Mouse (Mus musculus) myocyte (in vitro differentiated cells): ENCODE measurements around the gene Kidins220. TPM values are rescaled to one million over a fixed set of nuclear protein-coding genes. Genes with fewer than 3 reads are reported as not detected.

ENCODE experiments used
- H3K27me3 ChIP-seq: one replicate; pipeline ENCODE4 v1.6.1; 2011; ENCODE audit not compliant: control insufficient read depth, insufficient read depth, insufficient read length
- H3K36me3 ChIP-seq: one replicate; pipeline ENCODE4 v1.6.1; 2011; ENCODE audit not compliant: control insufficient read depth, insufficient read depth
- H3K4me2 ChIP-seq: one replicate; pipeline ENCODE4 v1.6.1; 2011; ENCODE audit warnings: low read depth, control low read depth
- H3K4me3 ChIP-seq: one replicate; pipeline ENCODE4 v1.5.1; 2011; ENCODE audit warnings: mild to moderate bottlenecking, control low read depth, moderate library complexity
- H3K79me2 ChIP-seq: one replicate; pipeline ENCODE4 v1.6.1; 2011; ENCODE audit not compliant: control insufficient read depth, insufficient read depth
- H3ac ChIP-seq: one replicate; pipeline ENCODE4 v1.6.1; 2011; ENCODE audit not compliant: control insufficient read depth, insufficient read length
- CEBPB ChIP-seq: IDR thresholded peaks from 2 replicates; pipeline ENCODE4 v1.6.1; 2011; ENCODE audit warnings: mild to moderate bottlenecking, moderate library complexity; ENCODE audit not compliant: poor library complexity, insufficient read depth, severe bottlenecking
- E2F4 ChIP-seq: IDR thresholded peaks from one replicate; pipeline ENCODE4 v1.6.1; 2011; ENCODE audit warnings: mild to moderate bottlenecking, control low read depth, moderate library complexity; ENCODE audit not compliant: insufficient read depth
- MAX ChIP-seq: IDR thresholded peaks from one replicate; pipeline ENCODE4 v1.6.1; 2011; ENCODE audit warnings: low read depth, mild to moderate bottlenecking, control low read depth
- MYOD1 ChIP-seq, 3 experiments: IDR thresholded peaks; one replicate each; pipeline ENCODE4 v1.6.1; 2011; ENCODE audit warnings: control low read depth in 2 of 3, low read depth in 2 of 3, mild to moderate bottlenecking in 2 of 3, moderate library complexity in 1 of 3; ENCODE audit not compliant: insufficient read length in 2 of 3, control insufficient read depth in 1 of 3
- MYOG ChIP-seq, 3 experiments: IDR thresholded peaks; one replicate each; pipeline ENCODE4 v1.6.1; 2011; ENCODE audit warnings: control low read depth in 2 of 3, low read depth in 2 of 3, mild to moderate bottlenecking in 2 of 3; ENCODE audit not compliant: insufficient read length in 2 of 3, control insufficient read depth in 1 of 3, insufficient read depth in 1 of 3
- POLR2A ChIP-seq: IDR thresholded peaks from one replicate; pipeline ENCODE4 v1.6.1; 2011; ENCODE audit warnings: low read depth, mild to moderate bottlenecking, control low read depth, moderate library complexity; ENCODE audit not compliant: insufficient read length
- POLR2AphosphoS2 ChIP-seq: IDR thresholded peaks from one replicate; pipeline ENCODE4 v1.6.1; 2011; ENCODE audit warnings: low read depth, control low read depth; ENCODE audit not compliant: insufficient read length
- REST ChIP-seq: IDR thresholded peaks from one replicate; pipeline ENCODE4 v1.6.1; 2011; ENCODE audit warnings: mild to moderate bottlenecking, control low read depth, moderate library complexity; ENCODE audit not compliant: insufficient read depth, insufficient read length
- SRF ChIP-seq: IDR thresholded peaks from one replicate; pipeline ENCODE4 v1.6.1; 2011; ENCODE audit warnings: low read depth; ENCODE audit not compliant: control insufficient read depth, insufficient read length
- TCF12 ChIP-seq: IDR thresholded peaks from one replicate; pipeline ENCODE4 v1.6.1; 2011; ENCODE audit warnings: mild to moderate bottlenecking, control low read depth; ENCODE audit not compliant: poor library complexity, insufficient read depth, severe bottlenecking
- TCF3 ChIP-seq: IDR thresholded peaks from one replicate; pipeline ENCODE4 v1.6.1; 2011; ENCODE audit warnings: low read depth, control low read depth; ENCODE audit not compliant: insufficient read length
- USF1 ChIP-seq: IDR thresholded peaks from one replicate; pipeline ENCODE4 v1.6.1; 2011; ENCODE audit warnings: low read depth, mild to moderate bottlenecking, control low read depth, moderate library complexity
- polyA plus RNA-seq: library from polyadenylated mRNA; unstranded; fragments of >200 nt; fragmentation: generic; extraction: Trizol; gene quantifications from one replicate; pipeline ENCODE4 v1.2.1, GENCODE M21; 2012; ENCODE audit warnings: missing spikeins

The Kidins220 gene
- polyA plus RNA-seq, 1 experiment: 33.3 TPM

GRCm38 (mm10) chr12:24930760-24931159 is 44.0 kb upstream of the Kidins220 start:
- H3ac ChIP-seq: no peak overlapping the region
- no peak overlapping the region for H3K4me2 ChIP-seq
- H3K79me2 ChIP-seq: no peaks in the 10 kb centered on the region
- no peaks in the 10 kb centered on the region for H3K36me3 ChIP-seq
- H3K4me3 ChIP-seq: no peak overlapping the region
- no peaks in the 10 kb centered on the region for H3K27me3 ChIP-seq
- no peak for TF ChIP-seq TCF3
- no peak for TF ChIP-seq MYOD1 (IDR thresholded peaks at IDR 0.05; ENCODE audit: control insufficient read depth in 1 of 3, insufficient read length in 2 of 3, low read depth in 2 of 3)
- no peak for TF ChIP-seq SRF
- TF ChIP-seq MYOG (IDR thresholded peaks at IDR 0.05; ENCODE audit: control insufficient read depth in 1 of 3, insufficient read depth in 1 of 3, insufficient read length in 2 of 3, low read depth in 2 of 3): no peak
- no peak for TF ChIP-seq MAX
- TF ChIP-seq POLR2AphosphoS2: no peak
- TF ChIP-seq TCF12: no peak
- no peak for TF ChIP-seq POLR2A
- no peak for TF ChIP-seq USF1
- no peak for TF ChIP-seq E2F4
- TF ChIP-seq REST: no peak
- no peak for TF ChIP-seq CEBPB

DNA sequence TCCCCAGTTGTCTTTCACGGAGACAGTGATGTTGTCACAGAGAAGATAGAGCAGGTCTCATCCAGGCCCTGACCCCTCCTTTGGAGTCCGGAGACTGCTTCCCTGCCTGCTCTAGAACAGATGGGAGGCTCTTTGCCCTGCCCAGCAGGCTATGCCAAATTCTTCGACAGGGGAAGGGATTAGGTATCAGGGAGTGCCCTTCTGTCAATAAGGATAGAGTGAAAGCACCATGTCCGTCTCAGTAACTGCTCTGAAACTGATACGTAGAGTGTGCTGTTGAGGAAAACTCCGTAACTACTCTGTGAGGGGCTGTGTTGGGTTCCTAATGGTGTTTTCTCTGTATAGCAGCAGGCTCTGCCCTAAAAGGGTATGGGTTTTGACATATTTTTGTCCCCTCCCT is 42.6 kb upstream of the Kidins220 start:
- no peak overlapping the region for H3ac ChIP-seq
- H3K36me3 ChIP-seq: no peaks in the 10 kb centered on the region
- H3K27me3 ChIP-seq: no peaks in the 10 kb centered on the region
- TF ChIP-seq MYOD1 (IDR thresholded peaks at IDR 0.05; ENCODE audit: control insufficient read depth in 1 of 3, insufficient read length in 2 of 3, low read depth in 2 of 3) (peak in 1 of 3 experiments; percentile 22), TCF12 (no peak), MYOG (IDR thresholded peaks at IDR 0.05; ENCODE audit: control insufficient read depth in 1 of 3, insufficient read depth in 1 of 3, insufficient read length in 2 of 3, low read depth in 2 of 3) (peak in 1 of 3 experiments; percentile 39), REST (no peak), CEBPB (no peak)
- H3K79me2 ChIP-seq: no peaks in the 10 kb centered on the region
- H3K4me2 ChIP-seq: no peak overlapping the region
- no peak overlapping the region for H3K4me3 ChIP-seq

- TF ChIP-seq MYOD1 (IDR thresholded peaks at IDR 0.05; ENCODE audit: control insufficient read depth in 1 of 3, insufficient read length in 2 of 3, low read depth in 2 of 3) (no peak), USF1 (no peak), REST (no peak), MAX (no peak), E2F4 (no peak), POLR2A (no peak), TCF3 (no peak), TCF12 (no peak), SRF (no peak), POLR2AphosphoS2 (no peak)
- H3K4me3 ChIP-seq: no peak overlapping the region
- no peak overlapping the region for H3K4me2 ChIP-seq
- no peaks in the 10 kb centered on the region for H3K36me3 ChIP-seq
- no peaks in the 10 kb centered on the region for H3K79me2 ChIP-seq
- H3ac ChIP-seq: no peak overlapping the region
- H3K27me3 ChIP-seq: no peaks in the 10 kb centered on the region
Observed at GRCm38 (mm10) chr12:24933206-24933775, 41.4 kb upstream of the Kidins220 start.

DNA sequence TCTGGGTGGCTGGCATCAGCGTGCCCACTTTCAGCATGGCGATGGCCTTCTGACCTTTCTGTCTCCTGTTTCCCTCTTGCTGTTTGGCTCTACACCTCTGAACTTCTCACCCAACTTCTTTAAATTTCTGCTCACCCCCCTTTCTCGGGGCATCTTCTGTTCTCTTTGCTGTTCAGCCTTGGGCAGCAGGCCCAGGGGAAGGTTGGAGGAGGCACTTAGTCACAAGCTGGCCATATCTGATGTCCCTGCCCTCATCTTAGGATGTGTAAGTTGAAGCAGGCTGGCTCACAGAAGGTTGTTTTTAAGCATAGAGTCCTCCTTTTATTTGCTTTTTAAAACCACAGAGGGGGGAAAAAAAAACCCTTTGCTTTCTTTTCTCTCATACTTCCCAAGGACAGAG is 40.7 kb upstream of the Kidins220 start:
- H3K27me3 ChIP-seq: no peaks in the 10 kb centered on the region
- no peaks in the 10 kb centered on the region for H3K36me3 ChIP-seq
- H3ac ChIP-seq: no peak overlapping the region
- TF ChIP-seq POLR2AphosphoS2 (no peak), E2F4 (no peak), MYOG (IDR thresholded peaks at IDR 0.05; ENCODE audit: control insufficient read depth in 1 of 3, insufficient read depth in 1 of 3, insufficient read length in 2 of 3, low read depth in 2 of 3) (no peak), MAX (no peak), CEBPB (no peak), TCF12 (no peak), MYOD1 (IDR thresholded peaks at IDR 0.05; ENCODE audit: control insufficient read depth in 1 of 3, insufficient read length in 2 of 3, low read depth in 2 of 3) (no peak), TCF3 (no peak)
- H3K4me3 ChIP-seq: no peak overlapping the region
- no peak overlapping the region for H3K4me2 ChIP-seq
- no peaks in the 10 kb centered on the region for H3K79me2 ChIP-seq

DNA sequence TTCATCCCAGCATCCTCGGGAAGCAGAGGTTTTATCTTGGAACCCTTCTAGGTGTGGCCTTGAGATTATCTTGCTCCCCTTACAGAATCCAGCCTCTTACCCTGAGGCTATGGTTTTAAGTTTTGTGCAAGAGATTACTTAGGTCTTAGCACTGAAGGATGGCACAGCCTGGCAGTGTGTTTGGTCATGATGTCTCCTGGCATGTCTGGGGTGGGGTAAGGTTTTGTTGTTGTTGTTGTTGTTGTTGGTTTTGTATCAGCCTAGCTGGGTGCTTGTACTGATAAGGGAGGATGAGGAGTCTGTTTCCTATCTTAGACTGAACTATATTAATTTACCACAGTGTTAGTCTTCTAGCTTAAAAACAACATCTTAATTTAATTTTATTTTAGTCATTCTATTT is 38.4 kb upstream of the Kidins220 start:
- no peaks in the 10 kb centered on the region for H3K36me3 ChIP-seq
- H3K27me3 ChIP-seq: no peaks in the 10 kb centered on the region
- H3ac ChIP-seq: no peak overlapping the region
- no peak overlapping the region for H3K4me2 ChIP-seq
- H3K4me3 ChIP-seq: no peak overlapping the region
- TF ChIP-seq E2F4 (no peak), MYOG (IDR thresholded peaks at IDR 0.05; ENCODE audit: control insufficient read depth in 1 of 3, insufficient read depth in 1 of 3, insufficient read length in 2 of 3, low read depth in 2 of 3) (no peak), POLR2AphosphoS2 (no peak), CEBPB (no peak)
- H3K79me2 ChIP-seq: no peaks in the 10 kb centered on the region
